Mouse (Mus musculus): Measurements from ENCODE around the gene Akap7.

DNA sequence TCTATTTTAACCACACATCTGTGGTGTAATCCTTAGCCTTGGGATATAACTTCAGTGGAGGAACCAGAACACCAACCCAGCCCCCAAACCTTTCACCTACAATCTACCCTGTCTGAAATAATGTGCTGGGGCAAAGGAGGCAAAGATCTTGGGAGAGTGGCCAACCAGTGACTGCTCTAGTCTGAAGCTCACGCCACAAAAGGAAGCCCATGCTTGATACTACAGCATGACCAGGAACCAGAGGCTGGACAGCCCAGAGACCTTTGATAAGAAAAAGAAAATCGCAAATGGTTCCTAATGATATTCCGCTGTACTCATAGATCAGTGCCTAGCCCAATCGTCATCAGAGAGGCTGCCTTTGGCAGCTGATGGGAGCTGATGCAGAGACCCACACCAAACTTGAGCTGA lies 9.4 kb downstream of the Akap7 start:
- TF ChIP-seq CTCF (IDR thresholded peaks at IDR 0.05; ENCODE audit: extremely low read depth, insufficient read length, insufficient replicate concordance, low read depth, low read length) (no peak), POLR2A (IDR thresholded peaks at IDR 0.05; ENCODE audit: low read depth, low read length) (no peak)
